Mouse (Mus musculus): ENCODE measurements around the gene Sh2d5. TPM values are rescaled to one million over a fixed set of nuclear protein-coding genes. Genes with fewer than 3 reads are reported as not detected.

The Sh2d5 gene
- polyA plus RNA-seq, 1 experiment from 2014 or later: 0.19 TPM

DNA sequence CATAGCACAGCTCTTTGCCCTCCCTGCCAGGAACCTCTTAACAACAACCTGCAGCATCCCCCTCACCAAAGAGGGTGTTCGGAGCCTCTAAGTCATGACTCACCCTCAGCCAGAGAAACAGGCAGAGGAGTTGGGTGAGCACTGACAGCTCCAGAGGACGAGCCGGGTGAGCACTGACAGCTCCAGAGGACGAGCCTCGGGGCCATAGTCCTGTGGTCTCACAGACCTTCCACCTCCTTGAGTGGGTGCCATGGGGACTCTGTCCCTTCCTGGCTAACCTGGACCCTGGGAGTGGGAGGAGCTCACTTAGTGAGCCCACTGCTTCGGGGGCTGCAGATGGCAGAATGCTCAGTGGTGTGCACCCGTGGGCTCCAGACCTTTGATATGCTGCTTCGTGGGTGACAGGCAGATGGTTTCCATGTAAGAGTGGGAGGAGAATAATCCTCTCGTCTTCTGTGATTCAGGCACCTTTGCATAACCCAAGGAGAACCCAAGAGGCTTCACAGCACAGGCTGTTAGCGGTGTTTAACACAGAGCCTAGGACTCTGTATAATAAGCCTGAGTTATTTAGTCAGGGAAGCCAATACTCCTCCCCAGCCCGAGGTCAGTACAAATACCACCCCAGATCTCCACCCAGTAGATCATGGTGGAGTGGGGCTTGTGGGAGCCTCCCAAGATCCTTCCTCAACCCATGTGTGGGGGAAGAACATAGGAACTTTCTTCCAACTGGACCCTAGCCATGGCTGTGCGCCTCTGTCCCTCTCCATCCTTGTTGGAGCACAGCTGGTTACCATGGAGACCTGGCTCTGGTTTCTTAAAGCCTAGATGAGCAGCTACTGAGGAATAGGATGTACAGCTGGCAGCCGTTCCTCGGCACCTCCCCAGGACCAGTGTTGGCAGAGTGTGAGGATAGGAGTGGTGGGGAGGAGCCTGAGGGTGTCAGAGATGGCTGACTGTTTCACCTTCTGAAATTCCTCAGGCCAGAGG is 22.1 kb downstream of the Sh2d5 start:
- H3K9me3 ChIP-seq (ENCODE audit: control insufficient read depth, low read length): no peaks in the 10 kb centered on the region
- H3K4me1 ChIP-seq (replicated peaks; ENCODE audit: control insufficient read depth, insufficient read depth): no peaks in the 10 kb centered on the region
- no peaks in the 10 kb centered on the region for H3K36me3 ChIP-seq (ENCODE audit: control insufficient read depth, insufficient read depth, low read length)
- peak; percentile 45 for DNase-seq (ENCODE audit: low spot score)
- WGBS: 46% methylated on average over 14 of the region's 14 CpGs
- ATAC-seq (ENCODE audit: low FRiP score, low TSS enrichment): peak; percentile 68
- no peak overlapping the region for H3K9ac ChIP-seq (ENCODE audit: low read length)
- no peak overlapping the region for H3K4me3 ChIP-seq (ENCODE audit: low read depth, low read length)
- TF ChIP-seq EP300 (optimal IDR thresholded peaks at IDR 0.05) (no peak), CTCF (IDR thresholded peaks at IDR 0.05; ENCODE audit: low read depth) (no peak)
- no peak overlapping the region for H3K27ac ChIP-seq (replicated peaks)
- H3K4me2 ChIP-seq (replicated peaks; ENCODE audit: low read depth): no peak overlapping the region
- H3K27me3 ChIP-seq (ENCODE audit: control insufficient read depth, insufficient read depth, low read length): no peaks in the 10 kb centered on the region

- ATAC-seq (ENCODE audit: low FRiP score, low TSS enrichment) (no peak), DNase-seq (ENCODE audit: low spot score) (no peak)
- H3K4me2 ChIP-seq (replicated peaks; ENCODE audit: low read depth): no peak overlapping the region
- no peak overlapping the region for H3K27ac ChIP-seq (replicated peaks)
- no peaks in the 10 kb centered on the region for H3K27me3 ChIP-seq (ENCODE audit: control insufficient read depth, insufficient read depth, low read length)
- H3K36me3 ChIP-seq (ENCODE audit: control insufficient read depth, insufficient read depth, low read length): no peaks in the 10 kb centered on the region
- 48% methylated on average over 7 of the region's 7 CpGs for WGBS
- no peaks in the 10 kb centered on the region for H3K9me3 ChIP-seq (ENCODE audit: control insufficient read depth, low read length)
- TF ChIP-seq EP300 (optimal IDR thresholded peaks at IDR 0.05): peak; percentile 77
- no peak for TF ChIP-seq CTCF (IDR thresholded peaks at IDR 0.05; ENCODE audit: low read depth)
- H3K4me3 ChIP-seq (ENCODE audit: low read depth, low read length): no peak overlapping the region
- no peak overlapping the region for H3K9ac ChIP-seq (ENCODE audit: low read length)
- H3K4me1 ChIP-seq (replicated peaks; ENCODE audit: control insufficient read depth, insufficient read depth): no peaks in the 10 kb centered on the region
Measured at GRCm38 (mm10) chr4:138278346-138278745, 28.1 kb downstream of the Sh2d5 start.

- no peak overlapping the region for H3K4me2 ChIP-seq (replicated peaks; ENCODE audit: low read depth)
- no peaks in the 10 kb centered on the region for H3K4me1 ChIP-seq (replicated peaks; ENCODE audit: control insufficient read depth, insufficient read depth)
- WGBS: 33% methylated on average over 4 of the region's 4 CpGs
- no peaks in the 10 kb centered on the region for H3K27me3 ChIP-seq (ENCODE audit: control insufficient read depth, insufficient read depth, low read length)
- TF ChIP-seq CTCF (IDR thresholded peaks at IDR 0.05; ENCODE audit: low read depth): peak; percentile 99
- TF ChIP-seq EP300 (optimal IDR thresholded peaks at IDR 0.05): no peak
- peak; percentile 84 for ATAC-seq (ENCODE audit: low FRiP score, low TSS enrichment)
- peak; percentile 74 for DNase-seq (ENCODE audit: low spot score)
- no peaks in the 10 kb centered on the region for H3K9me3 ChIP-seq (ENCODE audit: control insufficient read depth, low read length)
- H3K27ac ChIP-seq (replicated peaks): no peak overlapping the region
- no peak overlapping the region for H3K4me3 ChIP-seq (ENCODE audit: low read depth, low read length)
- H3K36me3 ChIP-seq (ENCODE audit: control insufficient read depth, insufficient read depth, low read length): no peaks in the 10 kb centered on the region
- no peak overlapping the region for H3K9ac ChIP-seq (ENCODE audit: low read length)
Measured at GRCm38 (mm10) chr4:138282834-138283233, 32.6 kb downstream of the Sh2d5 start.

DNA sequence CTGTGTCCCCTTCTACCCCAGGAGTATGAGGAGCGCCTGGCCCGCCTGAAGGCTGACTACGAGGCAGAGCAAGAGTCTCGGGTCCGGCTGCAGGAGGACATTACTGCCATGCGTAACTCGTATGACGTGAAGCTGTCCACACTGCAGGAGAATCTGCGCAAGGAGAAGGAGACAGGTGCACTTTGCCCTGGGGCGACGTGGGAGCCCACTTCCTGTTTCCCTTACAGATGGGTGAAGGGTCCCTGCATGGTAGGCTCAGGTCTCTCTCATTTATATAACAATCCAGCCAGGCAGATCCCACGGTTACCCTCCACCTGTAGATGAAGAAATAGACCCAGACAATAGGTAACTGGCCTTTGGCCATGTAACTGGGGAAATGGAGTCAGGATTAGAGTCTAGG is 36.2 kb downstream of the Sh2d5 start:
- no peak for DNase-seq (ENCODE audit: low spot score)

DNA sequence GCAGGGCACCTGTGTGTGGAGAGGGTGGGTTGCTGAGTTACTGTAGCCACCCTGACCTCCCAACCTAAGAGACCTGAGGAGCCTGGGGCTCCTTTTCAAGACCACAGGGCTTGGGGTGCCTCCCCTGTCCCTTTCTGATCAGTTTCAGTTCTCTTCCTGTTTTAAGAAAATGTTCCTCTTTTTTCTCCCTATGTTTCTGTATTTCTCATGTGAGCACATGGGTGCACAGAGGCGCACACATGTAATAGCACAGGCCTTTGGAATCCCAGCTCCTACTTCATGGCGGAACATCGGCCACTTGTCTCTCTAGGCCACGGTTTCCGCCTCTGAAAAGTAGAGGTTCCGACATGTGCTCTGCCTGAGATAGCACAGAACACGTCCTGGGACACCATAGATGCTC is 38.5 kb downstream of the Sh2d5 start:
- Histone ChIP-seq H3K27ac (replicated peaks) (no peak overlapping the region), H3K4me2 (replicated peaks; ENCODE audit: low read depth) (no peak overlapping the region), H3K4me1 (replicated peaks; ENCODE audit: control insufficient read depth, insufficient read depth) (no peaks in the 10 kb centered on the region), H3K4me3 (ENCODE audit: low read depth, low read length) (no peak overlapping the region), H3K9ac (ENCODE audit: low read length) (no peak overlapping the region), H3K36me3 (ENCODE audit: control insufficient read depth, insufficient read depth, low read length) (no peaks in the 10 kb centered on the region), H3K9me3 (ENCODE audit: control insufficient read depth, low read length) (no peaks in the 10 kb centered on the region), H3K27me3 (ENCODE audit: control insufficient read depth, insufficient read depth, low read length) (no peaks in the 10 kb centered on the region)
- no peak for ATAC-seq (ENCODE audit: low FRiP score, low TSS enrichment)
- 81% methylated on average over 7 of the region's 7 CpGs for WGBS
- no peak for TF ChIP-seq CTCF (IDR thresholded peaks at IDR 0.05; ENCODE audit: low read depth)
- no peak for TF ChIP-seq EP300 (optimal IDR thresholded peaks at IDR 0.05)
- no peak for DNase-seq (ENCODE audit: low spot score)

More for the DNA sequence above, 36.2 kb downstream of the Sh2d5 start:
- no peaks in the 10 kb centered on the region for H3K27me3 ChIP-seq (ENCODE audit: control insufficient read depth, insufficient read depth, low read length)
- no peaks in the 10 kb centered on the region for H3K36me3 ChIP-seq (ENCODE audit: control insufficient read depth, insufficient read depth, low read length)
- no peak overlapping the region for H3K4me3 ChIP-seq (ENCODE audit: low read depth, low read length)
- no peaks in the 10 kb centered on the region for H3K4me1 ChIP-seq (replicated peaks; ENCODE audit: control insufficient read depth, insufficient read depth)
- H3K9me3 ChIP-seq (ENCODE audit: control insufficient read depth, low read length): no peaks in the 10 kb centered on the region
- no peak for ATAC-seq (ENCODE audit: low FRiP score, low TSS enrichment)
- no peak overlapping the region for H3K4me2 ChIP-seq (replicated peaks; ENCODE audit: low read depth)
- no peak overlapping the region for H3K9ac ChIP-seq (ENCODE audit: low read length)
- H3K27ac ChIP-seq (replicated peaks): no peak overlapping the region
- TF ChIP-seq CTCF (IDR thresholded peaks at IDR 0.05; ENCODE audit: low read depth) (no peak), EP300 (optimal IDR thresholded peaks at IDR 0.05) (no peak)
- 85% methylated on average over 12 of the region's 12 CpGs for WGBS

- no peak overlapping the region for H3K4me2 ChIP-seq (replicated peaks; ENCODE audit: low read depth)
- ATAC-seq (ENCODE audit: low FRiP score, low TSS enrichment) (no peak), DNase-seq (ENCODE audit: low spot score) (no peak)
- H3K27ac ChIP-seq (replicated peaks): no peak overlapping the region
- no peak overlapping the region for H3K9ac ChIP-seq (ENCODE audit: low read length)
- H3K9me3 ChIP-seq (ENCODE audit: control insufficient read depth, low read length): no peaks in the 10 kb centered on the region
- no peaks in the 10 kb centered on the region for H3K27me3 ChIP-seq (ENCODE audit: control insufficient read depth, insufficient read depth, low read length)
- WGBS: 85% methylated on average over 13 of the region's 13 CpGs
- no peaks in the 10 kb centered on the region for H3K4me1 ChIP-seq (replicated peaks; ENCODE audit: control insufficient read depth, insufficient read depth)
- TF ChIP-seq CTCF (IDR thresholded peaks at IDR 0.05; ENCODE audit: low read depth): no peak
- no peak for TF ChIP-seq EP300 (optimal IDR thresholded peaks at IDR 0.05)
- H3K4me3 ChIP-seq (ENCODE audit: low read depth, low read length): no peak overlapping the region
- no peaks in the 10 kb centered on the region for H3K36me3 ChIP-seq (ENCODE audit: control insufficient read depth, insufficient read depth, low read length)
Measured at GRCm38 (mm10) chr4:138292028-138292427, 41.8 kb downstream of the Sh2d5 start.
